Mouse (Mus musculus) CH12F3 (cell line): ENCODE data around the gene Rilpl1.

ENCODE experiments used
- in situ Hi-C: fragments of 300-500 bp; cut with MboI; formaldehyde crosslinking; loops from 2 replicates; pipeline ENCODE4 v1.14.3; 2020; ENCODE audit warnings: low sequenced_read_pairs

Rilpl1 gene

GRCm38 (mm10) chr5:124496614-124497514 lies 34.3 kb downstream of the Rilpl1 start:
- in situ Hi-C loops, result no loop called here

DNA sequence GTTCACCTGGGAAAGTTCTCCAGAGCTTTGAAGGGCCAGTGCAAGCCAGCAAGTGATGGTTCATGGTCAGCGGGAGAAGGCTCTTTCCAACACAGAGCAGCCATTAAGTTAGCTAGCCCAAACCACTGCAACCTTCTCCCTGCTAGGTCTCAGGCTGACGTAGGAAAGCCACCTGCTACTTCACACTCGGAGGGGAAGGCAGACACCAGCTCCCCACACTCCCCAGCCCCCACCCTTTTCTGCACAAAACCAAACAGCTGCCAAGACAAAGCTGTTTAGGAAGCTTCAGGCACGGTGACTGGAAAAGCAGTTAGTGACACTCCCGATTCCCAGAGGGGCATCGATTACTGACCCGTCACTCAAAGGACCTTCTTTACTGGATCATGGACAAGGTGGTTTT lies 35.6 kb downstream of the Rilpl1 start:
- in situ Hi-C loops, result no loop called here

DNA sequence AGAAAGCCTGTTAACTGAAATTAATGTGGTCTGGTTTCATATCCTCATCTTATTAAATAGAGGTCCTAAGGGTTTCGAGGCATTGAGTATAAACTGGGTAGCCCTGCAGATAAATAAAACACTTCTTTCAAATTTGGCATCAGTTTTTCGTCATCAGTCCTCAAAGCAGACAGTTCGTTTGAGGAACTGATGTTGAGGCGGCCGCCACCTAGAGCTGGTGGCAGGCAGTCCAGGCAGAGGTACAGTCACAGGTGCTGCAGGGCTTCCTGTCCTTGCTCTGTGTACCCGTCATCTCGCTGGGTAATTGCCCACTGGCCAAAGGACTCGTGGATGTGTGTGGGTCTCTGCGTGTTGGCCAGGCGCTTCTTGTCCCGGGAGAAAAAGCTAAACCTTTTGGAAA lies 37.7 kb downstream of the Rilpl1 start:
- in situ Hi-C loops, result no loop called here

DNA sequence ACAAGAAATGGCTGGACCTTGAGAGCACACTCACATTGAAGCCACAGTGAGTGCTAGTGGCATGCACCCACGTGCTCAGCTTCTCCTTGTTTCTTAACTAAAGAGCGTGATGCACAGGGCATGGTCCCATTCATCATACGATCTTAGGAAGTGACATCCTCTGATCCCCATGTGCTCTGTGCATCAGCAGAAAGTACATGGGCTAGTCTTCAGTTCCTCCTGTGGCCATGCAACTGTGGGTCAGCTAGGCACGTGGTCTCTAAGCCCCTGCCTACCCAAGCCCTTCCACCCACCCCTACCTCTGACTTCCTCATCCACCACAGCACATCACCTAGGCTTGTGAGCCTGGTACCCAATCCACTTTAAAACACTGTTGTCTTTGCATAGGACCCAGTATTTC lies 38.6 kb downstream of the Rilpl1 start:
- in situ Hi-C loops, result no loop called here

- in situ Hi-C loops, result no loop called here
Measured at GRCm38 (mm10) chr5:124491732-124492131, 39.5 kb downstream of the Rilpl1 start.

- in situ Hi-C loops, result no loop called here
Measured at GRCm38 (mm10) chr5:124488885-124489284, 42.3 kb downstream of the Rilpl1 start.

- in situ Hi-C loops, result no loop called here
Measured at GRCm38 (mm10) chr5:124485654-124486053, 45.5 kb downstream of the Rilpl1 start.

DNA sequence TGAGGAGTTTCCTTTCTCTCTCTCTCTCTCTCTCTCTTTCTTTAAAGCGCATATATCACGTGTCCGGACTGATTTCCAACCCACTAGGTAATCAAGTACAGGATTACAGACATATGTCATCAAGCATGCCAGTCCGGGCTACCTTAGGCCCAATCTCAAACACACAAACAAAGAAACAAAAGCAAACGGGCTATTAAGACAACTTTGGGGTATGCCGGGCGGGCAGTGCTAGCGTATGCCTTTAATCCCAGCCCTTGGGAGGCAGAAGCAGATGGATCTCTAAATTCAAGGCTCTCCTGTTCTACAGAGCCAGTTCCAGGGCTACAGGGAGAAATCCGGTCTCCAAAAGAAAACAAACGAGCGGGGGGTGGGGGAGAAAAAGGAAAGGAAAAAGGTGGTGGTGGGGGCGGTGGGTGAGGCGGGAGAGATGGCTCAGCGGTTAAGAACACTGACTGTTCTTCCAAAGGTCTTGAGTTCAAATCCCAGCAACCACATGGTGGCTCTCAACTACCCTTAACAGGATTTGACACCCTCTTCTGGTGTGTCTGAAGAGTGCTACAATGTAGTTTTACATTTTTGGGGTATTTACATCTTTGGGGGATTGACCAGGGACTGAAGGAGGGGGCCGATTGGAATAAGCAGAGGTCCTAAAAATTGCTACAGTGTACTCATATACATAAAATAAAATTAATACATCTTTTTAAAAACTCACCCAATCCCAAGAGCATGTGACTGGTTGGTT lies 47.4 kb downstream of the Rilpl1 start:
- in situ Hi-C loops, result no loop called here

GRCm38 (mm10) chr5:124482966-124483654 lies 48.1 kb downstream of the Rilpl1 start, which contains the start of gene Snrnp35:
Gene Snrnp35 (plus strand): TSS chr5:124483134.
- in situ Hi-C loops, result no loop called here

GRCm38 (mm10) chr5:124482436-124482965 lies 48.7 kb downstream of the Rilpl1 start:
- in situ Hi-C loops, result no loop called here

- in situ Hi-C loops, result no loop called here
Measured at GRCm38 (mm10) chr5:124481714-124482113, 49.5 kb downstream of the Rilpl1 start.

DNA sequence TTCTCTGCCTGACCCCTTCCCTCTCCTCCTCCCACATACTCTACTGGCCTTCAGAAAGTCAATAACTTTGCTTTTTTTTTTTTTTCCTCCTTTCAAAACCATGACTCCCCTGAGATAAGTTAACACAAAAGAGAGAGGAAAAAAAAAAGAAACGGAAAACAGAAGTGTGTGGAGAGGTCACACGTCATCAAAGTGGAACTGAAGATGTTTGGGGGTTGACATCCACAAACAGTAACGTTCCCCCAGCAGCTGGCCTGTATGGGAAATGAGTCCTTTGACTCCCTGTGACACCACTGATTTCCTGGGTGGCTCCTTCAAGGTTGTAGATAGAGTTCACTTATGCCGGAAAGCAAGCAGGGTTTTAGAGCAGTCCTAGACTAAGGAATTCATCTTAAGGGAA lies 51.1 kb downstream of the Rilpl1 start:
- in situ Hi-C loops, result no loop called here

DNA sequence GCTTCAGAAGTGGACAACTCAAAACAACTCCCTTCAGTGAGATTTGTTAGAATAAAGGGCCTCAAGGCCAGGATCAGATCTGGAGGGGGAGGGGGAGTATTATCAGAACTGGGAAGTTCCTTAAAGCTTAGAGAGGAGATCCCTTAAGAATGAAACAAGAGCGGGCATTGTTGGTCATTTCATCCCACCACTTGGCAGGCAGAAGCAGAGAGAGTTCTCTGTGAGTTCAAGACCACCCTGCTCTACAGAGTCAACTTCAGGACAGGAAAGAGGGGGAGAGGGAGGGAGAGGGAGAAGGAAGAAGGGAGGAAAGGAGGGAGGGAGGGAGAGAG lies 52.4 kb downstream of the Rilpl1 start:
- in situ Hi-C loops, result no loop called here

- in situ Hi-C loops, result no loop called here
Measured at GRCm38 (mm10) chr5:124470591-124471171, 60.5 kb downstream of the Rilpl1 start.

DNA sequence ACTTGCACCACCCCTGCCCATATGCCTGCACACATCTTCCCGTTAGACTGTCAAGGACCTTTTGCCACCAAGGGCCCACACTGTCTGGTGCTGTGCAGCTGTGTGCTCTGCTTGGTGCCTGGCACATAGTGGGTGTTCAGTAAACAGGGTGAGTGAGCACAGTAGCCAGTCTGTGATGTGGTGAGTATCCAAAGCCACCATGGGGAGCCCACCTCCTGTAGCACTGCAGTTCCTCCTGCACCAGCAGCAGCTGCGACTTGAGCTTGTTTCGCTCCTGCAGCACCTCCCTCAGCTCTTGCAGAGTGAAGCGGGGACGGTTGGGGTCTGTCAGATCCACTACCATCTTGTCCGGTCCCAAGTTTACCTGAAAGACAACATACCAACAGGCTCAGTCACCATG lies 61.7 kb downstream of the Rilpl1 start:
- in situ Hi-C loops, result no loop called here

- in situ Hi-C loops, result no loop called here
Measured at GRCm38 (mm10) chr5:124468365-124468764, 62.8 kb downstream of the Rilpl1 start.

- in situ Hi-C loops, result no loop called here
Measured at GRCm38 (mm10) chr5:124467766-124468165, 63.4 kb downstream of the Rilpl1 start.

DNA sequence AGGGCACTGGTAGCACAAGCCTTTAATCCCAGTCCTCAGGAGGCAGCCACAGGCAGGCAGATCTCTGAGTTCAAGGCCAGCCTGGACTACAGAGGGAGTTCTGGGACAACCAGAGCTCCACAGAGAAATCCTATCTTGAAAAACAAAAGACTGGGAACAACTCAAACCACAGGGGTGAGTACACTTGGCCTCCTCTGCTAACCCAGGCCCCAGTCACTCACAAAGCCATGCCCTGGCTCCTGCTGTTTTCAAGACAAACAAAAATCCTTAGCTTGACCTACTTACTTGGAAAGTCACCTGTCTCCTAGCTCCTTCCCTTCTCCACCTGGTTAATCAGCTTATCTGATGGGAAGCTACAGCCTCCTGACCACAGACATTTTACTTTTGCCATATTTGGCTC lies 66.3 kb downstream of the Rilpl1 start:
- in situ Hi-C loops, result no loop called here

DNA sequence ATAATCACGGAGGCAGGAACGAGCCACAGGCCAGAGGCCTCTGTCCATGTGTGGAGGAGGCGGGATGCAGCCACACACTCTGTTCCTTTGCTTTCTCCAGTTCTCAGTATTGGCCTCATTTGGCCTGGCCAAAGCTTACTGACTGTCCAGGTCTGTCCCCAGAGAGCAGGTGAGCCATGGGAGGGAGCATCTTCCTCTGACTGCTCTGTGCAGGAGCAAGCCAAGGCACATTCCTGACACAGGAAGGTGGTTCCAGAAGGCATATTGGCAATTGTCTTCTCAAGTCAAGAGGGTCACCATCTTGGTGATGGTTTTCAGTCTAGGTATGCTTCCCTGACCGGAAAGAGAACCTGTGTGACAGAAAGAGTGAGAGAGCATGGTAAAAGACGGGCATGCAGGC lies 67.7 kb downstream of the Rilpl1 start:
- in situ Hi-C loops, result no loop called here

DNA sequence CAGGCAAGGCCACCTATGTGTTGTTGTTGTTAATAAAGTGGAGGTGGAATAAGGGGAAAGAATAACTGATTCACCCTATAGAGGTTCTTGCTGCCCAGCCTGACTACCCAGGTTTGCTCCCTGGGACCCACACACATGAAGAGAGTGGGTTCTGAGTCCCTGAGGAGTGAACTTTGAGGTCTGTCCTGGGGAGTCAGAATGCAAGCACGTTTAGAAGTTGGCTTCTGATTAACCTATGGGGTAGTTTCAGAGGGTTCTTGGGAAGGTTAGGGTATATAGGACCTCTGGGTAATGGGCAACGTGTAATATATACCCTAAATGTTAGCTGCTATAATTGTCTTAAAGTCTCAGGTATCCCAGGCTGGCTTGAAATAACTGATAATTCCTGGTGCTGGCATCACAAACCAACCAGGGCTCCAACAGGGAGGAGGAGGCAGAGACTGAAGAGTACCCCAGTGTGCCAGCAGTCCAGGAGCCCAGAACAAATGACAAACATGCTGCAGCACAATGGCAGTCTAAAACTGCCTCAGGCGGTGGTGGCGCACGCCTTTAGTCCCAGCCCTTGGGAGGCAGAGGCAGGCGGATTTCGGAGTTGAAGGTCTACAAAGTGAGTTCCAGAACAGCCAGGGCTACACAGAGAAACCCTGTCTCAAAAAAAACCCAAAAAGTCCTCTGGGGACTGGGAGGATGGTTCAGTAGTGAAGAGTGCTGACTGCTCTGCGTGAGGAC lies 68.7 kb downstream of the Rilpl1 start:
- in situ Hi-C loops, result no loop called here
